Mouse (Mus musculus) hindbrain, postnatal 0 days (tissue): Measurements from ENCODE around the gene Fbxo34. TPM values are rescaled to one million over a fixed set of nuclear protein-coding genes. Genes with fewer than 3 reads are reported as not detected.
A peak's percentile ranks its signal among the peaks of the same experiment; 100 is the strongest.
"Not testable (repeated sequence)": the region's sequence is repeated elsewhere in the genome, so short reads cannot be mapped to it uniquely, and the experiment has no call there.

Experiments used
- ATAC-seq: fragments of 200-750 bp; cut with Nextera tagmentation; 2 replicates; pipeline ENCODE4 v1.8.0; 2017; ENCODE audit warnings: mild to moderate bottlenecking, moderate TSS enrichment, moderate library complexity
- DNase-seq: peaks from one replicate; pipeline ENCODE4 v3.0.0-alpha.2; 2015; ENCODE audit warnings: low spot score
- H3K27ac ChIP-seq: fragments of 300-500 bp; sonication (generic); 2 replicates; pipeline ENCODE4 v1.5.1; 2014; ENCODE audit warnings: mild to moderate bottlenecking
- H3K27me3 ChIP-seq: fragments of 300-500 bp; sonication (generic); 2 replicates; pipeline ENCODE4 v1.6.1; 2014; ENCODE audit warnings: low read length, mixed read lengths; ENCODE audit not compliant: insufficient read depth
- H3K36me3 ChIP-seq: fragments of 300-500 bp; sonication (generic); 2 replicates; pipeline ENCODE4 v1.6.1; 2014; ENCODE audit warnings: low read length, mixed read lengths; ENCODE audit not compliant: insufficient read depth
- H3K4me1 ChIP-seq: fragments of 300-500 bp; sonication (generic); 2 replicates; pipeline ENCODE4 v1.6.1; 2014; ENCODE audit warnings: antibody characterized with exemption, low read length, mixed read lengths; ENCODE audit not compliant: insufficient read depth
- H3K4me2 ChIP-seq: fragments of 300-500 bp; sonication (generic); 2 replicates; pipeline ENCODE4 v1.6.1; 2014; ENCODE audit warnings: low read depth, mild to moderate bottlenecking, low read length, moderate library complexity, mixed read lengths
- H3K4me3 ChIP-seq: fragments of 300-500 bp; sonication (generic); 2 replicates; pipeline ENCODE4 v1.5.1; 2014; ENCODE audit warnings: low read length
- H3K9ac ChIP-seq: fragments of 300-500 bp; sonication (generic); replicated peaks from 2 replicates; pipeline ENCODE4 v1.6.1; 2014; ENCODE audit warnings: mild to moderate bottlenecking, low read length, moderate library complexity, mixed read lengths
- H3K9me3 ChIP-seq: fragments of 300-500 bp; sonication (generic); 2 replicates; pipeline ENCODE4 v1.6.1; 2016; ENCODE audit warnings: low read length, mixed read lengths
- CTCF ChIP-seq: IDR thresholded peaks from 2 replicates; pipeline ENCODE4 v1.5.1; 2016; ENCODE audit warnings: antibody characterized with exemption, control low read depth, low read depth
- WGBS: fragments of 180-500 bp; shearing (Covaris S2); extraction: QIAGEN DNeasy Blood & Tissue Kit; methylation state at CpG from one replicate; pipeline ENCODE4 v1.1.7; 2014; 5-methylcytosine and 5-hydroxymethylcytosine counted together
- polyA plus RNA-seq: library from polyadenylated mRNA; unstranded; fragments of >200 nt; fragmentation: Nextera tagmentation; extraction: Ambion mirVana; gene quantifications from 2 replicates; pipeline ENCODE4 v1.2.1, GENCODE M21; 2015
- total RNA-seq: library from RNA; depleted of rRNA; stranded (reverse); fragments of >200 nt; gene quantifications from 2 replicates; pipeline ENCODE4 v1.2.3, GENCODE M21; 2014

Fbxo34 gene
- total and polyA plus RNA-seq, 2 experiments from 2014 or later, result 20.6 to 41.0 TPM

DNA sequence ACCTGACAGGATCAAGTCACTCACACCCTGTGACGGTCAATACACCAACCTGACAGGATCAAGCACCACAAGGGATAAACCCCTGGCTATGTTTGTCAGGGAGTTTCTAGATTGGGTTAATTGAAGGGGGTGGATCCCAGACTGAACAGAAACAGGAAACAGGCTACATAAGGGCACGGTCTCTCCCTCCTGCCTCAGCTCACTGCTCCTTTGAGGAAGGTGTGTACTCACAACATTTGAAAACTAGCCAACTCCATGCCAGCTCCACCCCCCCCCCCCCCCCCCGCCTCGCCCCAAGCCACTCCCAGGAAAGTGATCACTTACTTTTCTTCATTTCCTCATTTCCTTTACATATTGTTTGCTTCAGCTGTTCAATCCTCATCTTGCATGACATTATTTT is 104.0 kb downstream of the Fbxo34 start:
- peaks cover 26% of the 10 kb centered on the region for H3K36me3 ChIP-seq
- H3K4me2 ChIP-seq, result no peak overlapping the region
- no peak for ATAC-seq
- H3K27me3 ChIP-seq, result no peaks in the 10 kb centered on the region
- no peak for TF ChIP-seq CTCF
- no peaks in the 10 kb centered on the region for H3K4me1 ChIP-seq
- no peak overlapping the region for H3K9ac ChIP-seq
- no peak overlapping the region for H3K27ac ChIP-seq
- no peaks in the 10 kb centered on the region for H3K9me3 ChIP-seq
- H3K4me3 ChIP-seq, result no peak overlapping the region
- WGBS, result 91% methylated on average over 2 of the region's 4 CpGs
- no peak for DNase-seq

DNA sequence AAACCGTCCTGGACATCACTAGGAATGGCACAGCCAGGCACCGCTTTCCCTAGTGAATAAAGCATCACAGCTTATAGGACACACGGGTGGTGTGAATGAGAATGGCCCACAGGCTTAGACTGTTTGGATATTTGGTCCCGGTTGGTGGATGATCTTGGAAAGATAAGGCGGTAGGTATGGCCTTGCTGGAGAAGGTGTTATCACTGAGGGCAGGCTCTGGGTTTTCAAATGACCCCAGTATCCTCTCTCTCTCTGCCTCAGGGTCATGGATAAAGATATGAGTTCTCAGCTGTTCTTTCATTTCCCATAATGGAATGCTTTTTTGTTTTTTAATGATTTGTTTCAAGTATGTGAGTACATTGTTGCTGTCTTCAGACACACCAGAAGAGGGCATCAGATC is 105.0 kb downstream of the Fbxo34 start:
- Histone ChIP-seq H3K4me3 (no peak overlapping the region), H3K4me1 (no peaks in the 10 kb centered on the region), H3K27ac (no peak overlapping the region), H3K27me3 (no peaks in the 10 kb centered on the region), H3K4me2 (no peak overlapping the region), H3K9me3 (no peaks in the 10 kb centered on the region), H3K36me3 (peaks cover 26% of the 10 kb centered on the region), H3K9ac (no peak overlapping the region)
- 97% methylated on average over 5 of the region's 5 CpGs for WGBS
- ATAC-seq (no peak), DNase-seq (no peak)
- TF ChIP-seq CTCF, result no peak

DNA sequence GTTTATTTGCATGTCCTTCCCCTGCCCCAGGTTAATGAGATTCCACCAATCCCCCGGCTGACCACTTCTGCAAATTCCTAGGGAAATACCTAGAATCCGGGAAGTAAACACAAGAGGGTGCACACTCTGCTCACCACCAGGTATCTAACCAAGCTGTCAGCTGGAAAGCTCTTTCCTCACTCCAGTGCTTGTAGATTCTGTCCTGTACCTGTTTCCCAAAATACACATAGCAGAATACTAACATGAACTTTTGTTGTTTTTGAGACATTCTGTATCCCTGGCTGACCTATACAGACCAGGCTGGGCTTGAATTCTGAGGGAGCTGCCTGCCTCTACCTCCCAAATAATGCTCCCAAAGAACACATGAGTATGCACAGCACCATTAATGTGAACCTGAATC is 110.5 kb downstream of the Fbxo34 start:
- Histone ChIP-seq H3K36me3 (peaks cover 13% of the 10 kb centered on the region), H3K4me3 (no peak overlapping the region), H3K27ac (no peak overlapping the region), H3K9ac (no peak overlapping the region), H3K4me1 (no peaks in the 10 kb centered on the region), H3K27me3 (no peaks in the 10 kb centered on the region), H3K4me2 (no peak overlapping the region), H3K9me3 (no peaks in the 10 kb centered on the region)
- no peak for DNase-seq
- ATAC-seq, result no peak
- 96% methylated on average over 2 of the region's 2 CpGs for WGBS
- TF ChIP-seq CTCF, result no peak

GRCm38 (mm10) chr14:47562530-47562929 is 112.3 kb downstream of the Fbxo34 start:
- DNase-seq, result no peak
- Histone ChIP-seq H3K27ac (no peak overlapping the region), H3K36me3 (peaks cover 3% of the 10 kb centered on the region; the same call in 1 of the 2 replicates), H3K27me3 (no peaks in the 10 kb centered on the region), H3K9ac (no peak overlapping the region), H3K4me3 (no peak overlapping the region), H3K4me1 (no peaks in the 10 kb centered on the region), H3K4me2 (no peak overlapping the region), H3K9me3 (no peaks in the 10 kb centered on the region)
- WGBS, result 93% methylated on average over 1 of the region's 1 CpGs
- TF ChIP-seq CTCF, result no peak
- no peak for ATAC-seq

- DNase-seq (no peak), ATAC-seq (no peak)
- Histone ChIP-seq H3K27me3 (no peaks in the 10 kb centered on the region), H3K4me3 (no peak overlapping the region), H3K4me1 (no peaks in the 10 kb centered on the region), H3K4me2 (no peak overlapping the region), H3K9ac (no peak overlapping the region), H3K9me3 (no peaks in the 10 kb centered on the region), H3K27ac (no peak overlapping the region), H3K36me3 (no peaks in the 10 kb centered on the region; the same call in 1 of the 2 replicates)
- WGBS, result 82% methylated on average over 4 of the region's 4 CpGs
- TF ChIP-seq CTCF, result no peak
These were observed 112.9 kb downstream of the Fbxo34 start for GRCm38 (mm10) chr14:47563106-47563505.

GRCm38 (mm10) chr14:47567962-47568652 is 117.9 kb downstream of the Fbxo34 start:
- H3K27me3 ChIP-seq, result no peaks in the 10 kb centered on the region
- peak overlapping the region; percentile 71 for H3K4me2 ChIP-seq
- no peaks in the 10 kb centered on the region for H3K4me1 ChIP-seq
- TF ChIP-seq CTCF, result no peak
- peak overlapping the region; percentile 73 for H3K27ac ChIP-seq
- ATAC-seq (peak; percentile 99), DNase-seq (peak; percentile 98)
- peak overlapping the region; percentile 83 for H3K9ac ChIP-seq
- H3K9me3 ChIP-seq, result no peaks in the 10 kb centered on the region
- WGBS, result 0% methylated on average over 46 of the region's 46 CpGs
- H3K4me3 ChIP-seq, result peak overlapping the region; percentile 92
- H3K36me3 ChIP-seq, result no peaks in the 10 kb centered on the region; the same call in 1 of the 2 replicates

DNA sequence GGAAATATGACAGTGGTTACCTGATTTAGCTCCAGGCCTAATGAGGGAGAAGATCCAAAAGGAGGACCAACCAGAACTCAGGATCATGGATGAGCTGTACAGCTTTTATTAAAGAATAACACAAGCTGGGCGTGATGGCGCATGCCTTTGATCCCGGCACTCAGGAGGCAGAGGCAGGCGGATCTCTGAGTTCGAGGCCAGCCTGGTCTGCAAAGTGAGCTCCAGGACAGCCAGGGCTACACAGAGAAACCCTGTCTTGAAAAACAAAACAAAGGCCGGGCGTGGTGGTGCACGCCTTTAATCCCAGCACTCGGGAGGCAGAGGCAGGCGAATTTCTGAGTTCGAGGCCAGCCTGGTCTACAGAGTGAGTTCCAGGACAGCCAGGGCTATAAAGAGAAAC is 120.3 kb downstream of the Fbxo34 start, which contains the start of gene Atg14:
Atg14 (minus strand) TSS at position 101 of the 400 bp plus-strand sequence.
- not testable (repeated sequence) for H3K4me2 ChIP-seq, H3K27me3 ChIP-seq, H3K9me3 ChIP-seq, DNase-seq, H3K9ac ChIP-seq, H3K27ac ChIP-seq, H3K4me3 ChIP-seq, H3K36me3 ChIP-seq, ATAC-seq, H3K4me1 ChIP-seq
- WGBS, result 97% methylated on average over 11 of the region's 11 CpGs
